Mouse (Mus musculus) erythroblast, embryonic 14.5 days (primary cell): ENCODE results near the gene Coro7.

Experiments used
- GATA1 ChIP-seq: IDR thresholded peaks from 2 replicates; pipeline ENCODE4 v1.6.1; 2012; ENCODE audit warnings: low read length, inconsistent platforms, mixed read lengths
- TAL1 ChIP-seq: IDR thresholded peaks from 3 replicates; pipeline ENCODE4 v1.6.1; 2012; ENCODE audit warnings: low read length, inconsistent platforms, mixed read lengths

- TF ChIP-seq GATA1 (no peak), TAL1 (no peak)
Observed at GRCm38 (mm10) chr16:4587516-4588210, 91.9 kb downstream of the Coro7 start.
